Mouse (Mus musculus) CH12.LX (cell line): ENCODE data around the gene Arpp21. TPM values are rescaled to one million over a fixed set of nuclear protein-coding genes. Genes with fewer than 3 reads are reported as not detected.

ENCODE experiments used
- DNase-seq: peaks from one replicate; pipeline ENCODE4 v3.0.0-alpha.2; 2013; ENCODE audit errors: extremely low read depth
- H3K27ac ChIP-seq: 2 replicates; pipeline ENCODE4 v1.5.1; 2012; ENCODE audit warnings: low read depth, mild to moderate bottlenecking, control low read depth, moderate library complexity; ENCODE audit not compliant: insufficient read depth
- H3K27me3 ChIP-seq: replicated peaks from 2 replicates; pipeline ENCODE3; 2012; ENCODE audit warnings: inconsistent platforms
- H3K36me3 ChIP-seq, 2 experiments: replicated peaks in 1 of 2; 2 replicates each; pipeline versions ENCODE3 to v1.6.1; 2012; ENCODE audit warnings: inconsistent platforms in 1 of 2, low read length in 1 of 2, mild to moderate bottlenecking in 1 of 2, mixed read lengths in 1 of 2, moderate library complexity in 1 of 2; ENCODE audit not compliant: control insufficient read depth in 1 of 2, insufficient read depth in 1 of 2
- H3K4me1 ChIP-seq, 2 experiments: 2 replicates each; pipeline ENCODE4 v1.6.1; 2012; ENCODE audit warnings: inconsistent platforms in 1 of 2, moderate library complexity in 1 of 2; ENCODE audit not compliant: insufficient read depth in 2 of 2, control insufficient read depth in 1 of 2
- H3K4me2 ChIP-seq: 2 replicates; pipeline ENCODE4 v1.6.1; 2012; ENCODE audit warnings: low read depth, mild to moderate bottlenecking, control low read depth; ENCODE audit not compliant: poor library complexity, insufficient read depth, severe bottlenecking
- H3K4me3 ChIP-seq, 3 experiments: fragments of 150-350 bp in 1 of 3; sonication (generic) in 1 of 3; replicated peaks in 1 of 3; 2 replicates each; pipeline versions ENCODE3 to v1.5.1; 2011 to 2012; ENCODE audit warnings: low read depth in 2 of 3, low read length in 2 of 3, mild to moderate bottlenecking in 2 of 3, moderate library complexity in 2 of 3, control low read depth in 1 of 3, improper control_type of control experiment in 1 of 3, inconsistent platforms in 1 of 3, mixed read lengths in 1 of 3; ENCODE audit not compliant: poor library complexity in 1 of 3
- H3K79me2 ChIP-seq: replicated peaks from 2 replicates; pipeline ENCODE4 v1.6.1; 2012; ENCODE audit warnings: mild to moderate bottlenecking, moderate library complexity; ENCODE audit not compliant: control insufficient read depth, poor library complexity, insufficient read depth, severe bottlenecking; ENCODE audit errors: extremely low read depth
- H3K9ac ChIP-seq: 2 replicates; pipeline ENCODE4 v1.6.1; 2012; ENCODE audit warnings: low read depth, mild to moderate bottlenecking, control low read depth, moderate library complexity; ENCODE audit not compliant: insufficient read depth
- H3K9me3 ChIP-seq: replicated peaks from 2 replicates; pipeline ENCODE3; 2012; ENCODE audit warnings: low read length, inconsistent platforms, mixed read lengths
- CHD2 ChIP-seq: IDR thresholded peaks from 2 replicates; pipeline ENCODE4 v1.6.1; 2011; ENCODE audit warnings: low read length, improper control_type of control experiment
- EP300 ChIP-seq: IDR thresholded peaks from 2 replicates; pipeline ENCODE4 v1.6.1; 2011; ENCODE audit warnings: low read length, improper control_type of control experiment
- HCFC1 ChIP-seq: IDR thresholded peaks from 2 replicates; pipeline ENCODE4 v1.6.1; 2012; ENCODE audit warnings: low read depth, mild to moderate bottlenecking, inconsistent platforms, low read length, improper control_type of control experiment
- JUN ChIP-seq: IDR thresholded peaks from 2 replicates; pipeline ENCODE4 v1.6.1; 2011; ENCODE audit warnings: low read depth, mild to moderate bottlenecking, low read length, improper control_type of control experiment, moderate library complexity; ENCODE audit not compliant: insufficient read depth
- JUND ChIP-seq: conservative IDR thresholded peaks from 2 replicates; pipeline ENCODE4 v1.6.1; 2011; ENCODE audit warnings: low read depth, low read length, improper control_type of control experiment
- KAT2A ChIP-seq: IDR thresholded peaks from 2 replicates; pipeline ENCODE4 v1.6.1; 2012; ENCODE audit warnings: low read length, improper control_type of control experiment, inconsistent platforms; ENCODE audit not compliant: insufficient replicate concordance
- MAFK ChIP-seq: IDR thresholded peaks from 2 replicates; pipeline ENCODE4 v1.6.1; 2011; ENCODE audit warnings: low read length, improper control_type of control experiment; ENCODE audit not compliant: insufficient replicate concordance
- MAX ChIP-seq: IDR thresholded peaks from 2 replicates; pipeline ENCODE4 v1.6.1; 2011; ENCODE audit warnings: low read length, improper control_type of control experiment
- NELFE ChIP-seq: IDR thresholded peaks from 2 replicates; pipeline ENCODE4 v1.6.1; 2011; ENCODE audit warnings: low read depth, low read length, improper control_type of control experiment
- POLR2AphosphoS2 ChIP-seq: IDR thresholded peaks from 2 replicates; pipeline ENCODE4 v1.6.1; 2011; ENCODE audit warnings: low read depth, low read length, improper control_type of control experiment
- RAD21 ChIP-seq: IDR thresholded peaks from 2 replicates; pipeline ENCODE4 v1.6.1; 2011; ENCODE audit warnings: low read depth, mild to moderate bottlenecking, low read length, improper control_type of control experiment, moderate library complexity
- SIN3A ChIP-seq: IDR thresholded peaks from 2 replicates; pipeline ENCODE4 v1.6.1; 2012; ENCODE audit warnings: low read length, improper control_type of control experiment, inconsistent platforms
- USF2 ChIP-seq: conservative IDR thresholded peaks from 2 replicates; pipeline ENCODE4 v1.6.1; 2011; ENCODE audit warnings: low read depth, low read length, improper control_type of control experiment
- ZNF384 ChIP-seq: IDR thresholded peaks from 2 replicates; pipeline ENCODE4 v1.6.1; 2012; ENCODE audit warnings: low read depth, low read length, improper control_type of control experiment, inconsistent platforms
- dilution Hi-C: fragments of 300-500 bp; cut with MboI; formaldehyde crosslinking; loops from 2 replicates; pipeline ENCODE4 v1.14.3; 2020; ENCODE audit warnings: low sequenced_read_pairs; ENCODE audit not compliant: extremely low pct_unique_long_range_greater_than_20kb, extremely low pct_ligation_motif_present
- in situ Hi-C: fragments of 300-500 bp; cut with MboI; formaldehyde crosslinking; loops from 3 replicates; pipeline ENCODE4 v1.14.3; 2019; ENCODE audit warnings: low sequenced_read_pairs, low pct_ligation_motif_present, low pct_unique_long_range_greater_than_20kb, mixed read lengths
- polyA plus RNA-seq: library from polyadenylated mRNA; unstranded; fragments of >175 nt; gene quantifications from 2 replicates; pipeline ENCODE4 v1.2.1, GENCODE M21; 2012; ENCODE audit warnings: low read depth; ENCODE audit not compliant: insufficient read length
- total RNA-seq, 2 experiments: library from RNA; depleted of rRNA; stranded (reverse); fragments of 300-350 nt in 1 of 2; fragments of >200 nt in 1 of 2; gene quantifications; 2 replicates each; pipeline ENCODE4 v1.2.3; 2012 to 2014

Arpp21 gene
- total and polyA plus RNA-seq, 3 experiments: not detected

- TF ChIP-seq CHD2 (no peak), MAFK (no peak), ZNF384 (no peak)
- H3K9ac ChIP-seq: no peak overlapping the region
- H3K9me3 ChIP-seq: peaks cover 49% of the 10 kb centered on the region
- in situ Hi-C loops (no loop called here), dilution Hi-C loops (no loop called here)
- H3K4me2 ChIP-seq: no peak overlapping the region
- no peak for DNase-seq
- no peak overlapping the region for H3K27ac ChIP-seq
- H3K36me3 ChIP-seq: no peaks in the 10 kb centered on the region
- no peaks in the 10 kb centered on the region for H3K27me3 ChIP-seq
- no peaks in the 10 kb centered on the region for H3K4me1 ChIP-seq
- H3K79me2 ChIP-seq: no peaks in the 10 kb centered on the region
- no peak overlapping the region for H3K4me3 ChIP-seq
These were observed 203.6 kb downstream of the Arpp21 start for GRCm38 (mm10) chr9:112032169-112032568.

GRCm38 (mm10) chr9:112023562-112024015 lies 212.1 kb downstream of the Arpp21 start:
- Histone ChIP-seq H3K9ac (no peak overlapping the region), H3K36me3 (no peaks in the 10 kb centered on the region), H3K4me3 (no peak overlapping the region), H3K4me2 (no peak overlapping the region), H3K4me1 (no peaks in the 10 kb centered on the region), H3K27me3 (no peaks in the 10 kb centered on the region), H3K79me2 (no peaks in the 10 kb centered on the region), H3K9me3 (peaks cover 57% of the 10 kb centered on the region), H3K27ac (no peak overlapping the region)
- dilution Hi-C loops: no loop called here
- TF ChIP-seq JUN (no peak), NELFE (no peak), SIN3A (no peak), EP300 (no peak), POLR2AphosphoS2 (no peak), RAD21 (no peak)
- in situ Hi-C loops: no loop called here
- DNase-seq: no peak

DNA sequence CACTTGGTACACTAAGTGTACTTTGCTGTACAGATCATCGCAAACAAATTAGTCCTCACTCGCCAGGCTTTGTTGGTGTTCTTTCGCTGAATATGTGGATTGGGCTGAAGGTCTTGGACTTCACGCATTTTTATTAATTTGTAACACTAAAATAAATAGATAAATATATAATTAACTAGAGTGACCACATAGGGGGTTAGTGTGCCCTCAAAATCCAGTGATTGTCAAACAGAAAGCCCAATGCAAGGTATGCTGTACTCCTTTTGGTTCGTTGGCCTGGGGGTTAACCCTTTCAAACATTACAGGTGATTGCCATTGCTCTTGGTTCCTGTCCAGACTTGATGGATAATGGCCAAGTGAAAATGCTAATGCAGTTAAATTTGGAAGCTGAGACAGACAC lies 212.6 kb downstream of the Arpp21 start:
- H3K4me1 ChIP-seq: no peaks in the 10 kb centered on the region
- peaks cover 56% of the 10 kb centered on the region for H3K9me3 ChIP-seq
- H3K79me2 ChIP-seq: no peaks in the 10 kb centered on the region
- H3K36me3 ChIP-seq: no peaks in the 10 kb centered on the region
- no peak overlapping the region for H3K9ac ChIP-seq
- TF ChIP-seq USF2 (no peak), JUND (no peak), HCFC1 (no peak), KAT2A (no peak), MAX (no peak), POLR2AphosphoS2 (no peak)
- no peak overlapping the region for H3K4me2 ChIP-seq
- H3K27ac ChIP-seq: no peak overlapping the region
- no peaks in the 10 kb centered on the region for H3K27me3 ChIP-seq
- in situ Hi-C loops (no loop called here), dilution Hi-C loops (no loop called here)
- no peak overlapping the region for H3K4me3 ChIP-seq
- no peak for DNase-seq
